Mouse (Mus musculus) olfactory bulb, adult 2 months (tissue): ENCODE results near the gene Farsb. TPM values are rescaled to one million over a fixed set of nuclear protein-coding genes. Genes with fewer than 3 reads are reported as not detected.

Experiments used
- H3K27ac ChIP-seq: fragments of 200-500 bp; 2 replicates; pipeline ENCODE4 v1.5.1; 2012; ENCODE audit warnings: low read depth, low read length; ENCODE audit not compliant: insufficient read depth
- H3K4me1 ChIP-seq: fragments of 200-500 bp; 2 replicates; pipeline ENCODE4 v1.6.1; 2012; ENCODE audit warnings: low read length; ENCODE audit not compliant: control insufficient read depth, insufficient read depth
- H3K4me3 ChIP-seq: fragments of 200-500 bp; 2 replicates; pipeline ENCODE4 v1.5.1; 2012; ENCODE audit warnings: mild to moderate bottlenecking, low read depth, low read length, moderate library complexity; ENCODE audit not compliant: insufficient read depth
- CTCF ChIP-seq: fragments of 200-500 bp; IDR thresholded peaks from 2 replicates; pipeline ENCODE4 v1.5.1; 2012; ENCODE audit warnings: low read depth, mild to moderate bottlenecking, low read length, moderate library complexity; ENCODE audit not compliant: insufficient read depth
- POLR2A ChIP-seq: fragments of 200-500 bp; IDR thresholded peaks from 2 replicates; pipeline ENCODE4 v1.6.1; 2012; ENCODE audit warnings: mild to moderate bottlenecking, low read depth, low read length, moderate library complexity; ENCODE audit not compliant: insufficient read depth
- WGBS: fragments of 180-500 bp; shearing (Covaris S2); methylation state at CpG from one replicate; pipeline ENCODE4 v1.1.7; 2018; 5-methylcytosine and 5-hydroxymethylcytosine counted together
- polyA plus RNA-seq: library from polyadenylated mRNA; stranded (reverse); fragments of >200 nt; gene quantifications from 2 replicates; pipeline ENCODE4 v1.2.4, GENCODE M21; 2012; ENCODE audit warnings: low replicate concordance; ENCODE audit not compliant: missing spikeins, insufficient read depth, insufficient read length

Gene Farsb
- polyA plus RNA-seq, 1 experiment = not detected

DNA sequence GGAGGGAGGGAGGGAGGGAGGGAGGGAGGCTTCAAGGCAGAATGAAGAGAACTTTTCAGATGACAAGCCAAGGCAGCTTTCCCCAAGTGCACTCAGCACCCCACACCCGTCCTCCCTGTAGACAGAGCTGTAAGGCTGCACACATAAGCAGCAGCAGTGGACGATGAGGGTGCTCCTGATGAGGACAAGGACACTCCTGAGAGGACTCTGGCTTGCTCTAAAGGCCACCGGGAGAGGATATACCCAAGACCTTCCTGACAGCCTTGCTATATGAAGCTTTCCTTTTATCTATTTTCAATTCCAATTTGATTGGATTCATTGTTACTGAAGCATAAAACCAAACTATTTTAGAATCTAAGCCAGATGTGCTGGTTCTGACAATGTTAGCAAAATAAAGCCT, 61.9 kb downstream of the Farsb start:
- H3K27ac ChIP-seq = 0 out of 2 replicates have a peak overlapping the region, but pooled peaks have one; percentile 44
- TF ChIP-seq POLR2A = no peak
- TF ChIP-seq CTCF = no peak
- H3K4me1 ChIP-seq = peaks cover 15% of the 10 kb centered on the region
- WGBS = 55% methylated on average over 3 of the region's 3 CpGs
- H3K4me3 ChIP-seq = no peak overlapping the region

DNA sequence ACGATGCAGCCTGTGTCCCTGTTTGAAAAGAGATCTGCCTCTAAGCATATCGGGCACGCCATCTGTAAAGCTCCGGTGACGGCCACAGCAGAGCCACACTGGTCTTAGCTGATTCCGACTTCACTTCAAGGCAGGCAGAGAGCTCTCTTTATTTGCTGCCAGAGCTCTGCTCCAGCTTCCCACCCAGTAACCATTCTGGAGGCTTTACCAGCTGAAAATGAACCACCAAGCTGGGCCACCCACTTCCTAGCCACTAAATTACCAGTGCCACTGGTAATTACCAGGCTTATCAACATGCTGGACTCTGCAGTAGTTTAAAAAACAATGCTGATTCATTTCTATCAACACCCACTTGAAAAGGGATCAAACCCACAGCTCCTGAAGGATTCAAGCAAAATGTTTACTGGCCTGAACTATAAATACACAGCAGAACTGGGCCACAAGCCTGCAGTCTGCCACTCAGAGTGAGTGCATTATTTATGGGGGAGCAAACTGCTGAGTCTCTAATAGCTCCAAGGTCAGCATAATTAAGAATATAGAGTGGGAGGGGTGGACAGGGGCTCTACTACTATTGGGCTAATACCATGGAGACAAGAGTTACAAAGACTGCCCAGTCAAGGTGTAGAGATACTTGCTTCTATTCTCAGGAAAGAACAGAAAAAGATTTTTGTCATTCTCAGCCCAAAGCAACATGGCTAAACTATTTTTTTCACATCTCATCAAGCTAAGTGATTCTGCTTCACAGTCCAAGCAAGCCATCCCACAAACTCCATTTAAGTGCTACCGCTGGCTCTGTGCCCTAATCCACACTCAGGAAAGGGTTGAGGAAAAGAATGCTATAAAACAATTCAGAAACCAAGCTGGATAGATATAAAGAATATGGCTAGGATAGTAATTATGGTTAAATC, 62.6 kb downstream of the Farsb start:
- TF ChIP-seq CTCF = no peak
- no peak for TF ChIP-seq POLR2A
- WGBS = 30% methylated on average over 7 of the region's 7 CpGs
- H3K4me1 ChIP-seq = peaks cover 15% of the 10 kb centered on the region
- H3K4me3 ChIP-seq = no peak overlapping the region
- H3K27ac ChIP-seq = peak overlapping the region; percentile 93

DNA sequence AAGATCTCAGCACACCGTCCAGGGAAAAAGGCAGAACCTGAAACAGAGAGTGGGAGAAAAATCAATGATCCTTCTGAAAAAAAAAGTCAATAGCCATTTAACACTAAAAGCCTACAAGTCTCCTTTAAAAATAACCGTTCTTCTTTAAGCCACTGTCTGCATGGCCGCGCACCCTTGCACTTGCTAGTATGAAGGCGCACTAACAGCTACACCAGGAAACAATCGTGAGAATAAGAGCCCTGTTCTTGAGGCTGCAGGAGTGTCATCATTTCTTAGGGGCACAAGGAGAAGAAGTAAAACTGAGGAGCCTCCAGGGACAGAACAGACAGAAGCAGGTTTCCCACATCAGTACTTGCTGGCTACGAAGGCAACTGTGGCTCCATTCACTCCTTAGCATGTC, 63.4 kb downstream of the Farsb start:
- TF ChIP-seq POLR2A = no peak
- Histone ChIP-seq H3K27ac (peak overlapping the region; percentile 93), H3K4me3 (no peak overlapping the region), H3K4me1 (peaks cover 15% of the 10 kb centered on the region)
- WGBS = 62% methylated on average over 7 of the region's 7 CpGs

DNA sequence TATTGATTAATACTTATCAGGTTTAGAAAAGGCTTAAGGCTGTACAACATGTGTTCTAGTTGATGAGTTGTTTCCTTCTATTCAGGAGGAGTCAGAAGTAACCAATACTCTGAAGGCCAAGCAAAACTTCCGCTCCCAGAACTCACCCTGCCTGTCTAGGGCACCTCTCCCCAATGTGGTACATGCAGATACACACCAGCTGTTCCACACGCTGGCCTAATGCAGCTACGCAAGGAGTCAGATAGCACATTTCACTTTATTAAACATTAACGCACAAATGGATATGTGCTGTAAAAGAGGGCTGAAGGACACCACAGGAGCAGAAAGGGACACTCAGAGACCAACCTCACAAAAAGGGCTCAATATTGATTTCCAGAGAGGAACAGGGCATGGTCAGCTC, 63.8 kb downstream of the Farsb start:
- WGBS = 94% methylated on average over 4 of the region's 4 CpGs
- no peak overlapping the region for H3K27ac ChIP-seq
- TF ChIP-seq POLR2A (no peak), CTCF (no peak)
- H3K4me3 ChIP-seq = no peak overlapping the region
- H3K4me1 ChIP-seq = peaks cover 15% of the 10 kb centered on the region

DNA sequence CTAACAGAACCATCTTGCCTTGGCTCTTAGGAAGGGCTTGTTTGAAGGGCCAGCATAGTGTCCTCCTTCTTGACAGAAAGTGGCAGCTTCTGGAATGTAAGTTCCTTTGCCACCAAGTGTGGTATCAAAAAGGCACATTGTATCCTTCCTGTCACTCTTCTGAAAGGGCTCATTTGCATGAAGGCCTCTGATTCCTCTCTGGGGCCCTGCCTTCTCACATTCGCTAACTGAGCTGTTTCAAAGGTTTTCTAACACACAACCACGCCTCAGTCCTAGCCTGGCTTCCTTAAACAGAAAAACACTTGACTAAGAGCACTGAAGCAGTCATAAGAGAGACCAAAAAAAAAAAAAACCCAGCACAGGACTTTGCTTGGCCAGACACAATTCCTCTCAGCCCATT, 66.1 kb downstream of the Farsb start:
- Histone ChIP-seq H3K4me3 (no peak overlapping the region), H3K27ac (no peak overlapping the region), H3K4me1 (peaks cover 11% of the 10 kb centered on the region)
- no peak for TF ChIP-seq POLR2A
- WGBS = 78% methylated on average over 2 of the region's 2 CpGs

DNA sequence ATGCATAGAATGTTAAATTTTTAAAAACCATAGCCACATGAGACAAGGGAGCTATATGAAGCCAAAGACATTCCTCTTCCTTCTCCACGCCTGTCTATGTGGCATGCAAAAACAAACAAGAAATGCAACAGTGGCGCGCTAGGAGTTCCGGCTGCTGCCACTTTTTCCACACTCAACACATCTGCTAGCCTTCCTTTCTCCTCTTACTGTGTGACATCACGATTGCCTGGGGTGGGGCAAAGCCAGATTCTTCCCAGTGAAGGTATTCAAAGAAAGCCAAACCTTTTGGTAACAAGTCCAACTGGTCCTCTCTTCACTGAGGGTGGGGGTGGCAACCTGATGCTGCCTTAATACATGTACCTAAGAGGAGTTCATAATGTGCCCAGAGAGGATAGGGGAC, 66.9 kb downstream of the Farsb start:
- Histone ChIP-seq H3K4me1 (peaks cover 9% of the 10 kb centered on the region), H3K4me3 (no peak overlapping the region), H3K27ac (no peak overlapping the region)
- WGBS = 95% methylated on average over 5 of the region's 5 CpGs
- TF ChIP-seq CTCF (no peak), POLR2A (no peak)

DNA sequence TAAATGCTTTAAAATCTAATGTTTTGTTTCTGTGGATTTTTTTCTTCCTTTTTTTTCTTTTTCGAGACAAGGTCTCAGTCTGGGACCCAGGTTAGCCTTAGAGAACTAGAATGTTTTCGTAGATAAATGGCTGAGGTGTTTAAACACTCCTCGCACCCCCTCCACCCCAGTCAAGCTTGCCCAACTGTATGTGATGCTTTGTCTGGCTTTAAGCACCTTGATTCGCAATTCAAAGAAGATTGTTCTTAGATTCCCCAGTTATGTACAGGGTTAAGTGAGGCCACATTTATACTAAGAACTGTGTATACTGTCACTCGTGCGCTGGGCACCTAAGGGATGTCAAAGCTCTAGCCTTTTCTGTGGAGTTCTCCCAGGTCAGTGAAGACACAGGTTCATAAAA, 68.4 kb downstream of the Farsb start:
- Histone ChIP-seq H3K27ac (no peak overlapping the region), H3K4me3 (no peak overlapping the region), H3K4me1 (peaks cover 2% of the 10 kb centered on the region; the same call in 1 of the 2 replicates)
- WGBS = 93% methylated on average over 6 of the region's 6 CpGs
- TF ChIP-seq POLR2A (no peak), CTCF (no peak)

DNA sequence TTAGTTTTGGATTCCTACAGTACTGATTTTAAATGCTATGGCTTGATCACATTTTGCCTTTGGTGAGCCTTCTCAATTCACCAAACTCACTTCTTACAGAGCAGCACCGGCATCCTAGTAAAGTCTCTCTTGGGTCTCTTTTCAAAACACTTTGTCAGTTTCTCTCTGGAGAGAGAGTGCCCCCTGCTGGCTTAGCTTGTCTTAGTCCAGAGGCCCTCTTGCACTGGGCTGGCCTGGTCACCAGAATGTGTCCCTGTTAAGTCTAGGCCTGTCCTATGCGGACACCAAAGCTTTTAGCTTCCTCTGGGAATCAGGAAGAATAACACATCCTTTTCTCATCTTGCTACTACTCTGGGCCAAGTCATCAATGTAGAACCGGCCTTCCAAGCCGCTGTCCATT, 69.1 kb downstream of the Farsb start:
- no peak overlapping the region for H3K27ac ChIP-seq
- 52% methylated on average over 4 of the region's 4 CpGs for WGBS
- TF ChIP-seq POLR2A = no peak
- TF ChIP-seq CTCF = 0 out of 2 replicates have a peak, but pooled peaks have one; percentile 37
- H3K4me3 ChIP-seq = no peak overlapping the region
- no peaks in the 10 kb centered on the region for H3K4me1 ChIP-seq

DNA sequence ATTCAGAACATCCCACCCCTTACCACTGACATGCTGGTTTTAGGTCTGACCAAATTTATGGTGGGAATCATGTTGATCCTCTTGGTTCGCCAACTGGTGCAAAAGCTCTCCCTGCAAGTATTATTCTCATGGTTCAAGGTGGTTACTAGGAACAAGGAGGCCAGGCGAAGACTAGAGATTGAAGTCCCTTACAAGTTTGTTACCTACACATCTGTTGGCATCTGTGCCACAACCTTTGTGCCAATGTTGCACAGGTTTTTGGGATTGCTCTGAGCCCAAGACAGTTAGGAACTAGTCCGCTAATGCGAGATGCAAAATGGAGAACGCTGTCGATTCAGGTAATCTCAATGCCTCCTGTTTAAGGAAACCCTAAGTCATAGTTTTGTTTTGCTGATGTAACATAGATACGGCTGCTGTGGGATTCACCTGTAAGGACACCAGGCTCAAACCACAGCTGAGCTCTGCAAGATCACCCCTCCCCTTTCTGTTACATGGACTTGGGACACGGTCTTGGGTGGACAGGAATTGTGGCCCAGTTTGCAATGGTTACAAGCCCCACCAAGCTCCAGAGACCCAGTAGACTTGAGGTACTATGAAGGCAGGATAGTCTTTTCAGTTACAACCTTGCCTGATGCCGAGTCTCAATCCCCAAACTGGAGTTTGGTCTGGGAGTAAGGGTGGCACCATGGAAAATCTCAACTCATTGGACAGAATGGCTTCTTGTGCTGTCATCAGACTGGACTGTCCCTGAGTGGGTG, 71.4 kb downstream of the Farsb start:
- no peaks in the 10 kb centered on the region for H3K4me1 ChIP-seq
- WGBS = 99% methylated on average over 9 of the region's 9 CpGs
- no peak overlapping the region for H3K4me3 ChIP-seq
- H3K27ac ChIP-seq = no peak overlapping the region
- no peak for TF ChIP-seq CTCF
- TF ChIP-seq POLR2A = no peak

DNA sequence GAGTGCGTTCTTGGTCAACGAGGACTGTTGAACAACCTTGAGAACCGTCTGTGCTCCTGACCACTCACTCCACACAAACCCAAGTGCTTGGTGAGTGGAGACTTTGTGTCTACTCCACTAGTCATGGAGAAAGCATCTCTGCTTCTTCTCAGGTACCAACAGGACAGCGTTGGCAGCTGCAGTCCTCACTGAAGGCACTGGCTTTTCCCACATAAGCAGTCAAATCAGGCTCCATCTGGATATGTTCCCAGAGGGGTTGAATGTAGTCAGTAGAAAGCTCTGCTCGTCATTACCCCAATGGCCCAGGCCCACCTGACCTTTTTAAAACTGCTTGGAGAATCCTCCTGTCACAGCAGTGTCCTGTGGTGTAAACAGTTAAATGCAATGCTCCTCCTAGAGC, 74.3 kb downstream of the Farsb start:
- WGBS = 92% methylated on average over 5 of the region's 5 CpGs
- H3K27ac ChIP-seq = no peak overlapping the region
- H3K4me1 ChIP-seq = no peaks in the 10 kb centered on the region
- no peak overlapping the region for H3K4me3 ChIP-seq
- no peak for TF ChIP-seq CTCF
- TF ChIP-seq POLR2A = no peak
